Mouse (Mus musculus): Measurements from ENCODE around the gene Pgbd5. TPM values are rescaled to one million over a fixed set of nuclear protein-coding genes. Genes with fewer than 3 reads are reported as not detected.

Pgbd5 gene
- polyA plus RNA-seq, 1 experiment from 2014 or later, result 1.5 TPM

GRCm38 (mm10) chr8:124371410-124372123 lies 67.9 kb downstream of the Pgbd5 start:
- no peak overlapping the region for H3K4me3 ChIP-seq (ENCODE audit: low read length)
- no peaks in the 10 kb centered on the region for H3K27me3 ChIP-seq (ENCODE audit: control insufficient read depth, insufficient read depth, low read length)
- no peaks in the 10 kb centered on the region for H3K36me3 ChIP-seq (ENCODE audit: control insufficient read depth, insufficient read depth)
- no peak overlapping the region for H3K9ac ChIP-seq (ENCODE audit: low read length)
- H3K4me2 ChIP-seq (ENCODE audit: low read depth, low read length), result no peak overlapping the region
- peaks cover 9% of the 10 kb centered on the region for H3K4me1 ChIP-seq (ENCODE audit: control insufficient read depth, insufficient read depth, low read length)
- no peak for ATAC-seq (replicated peaks; ENCODE audit: extremely low read depth, insufficient read depth, low FRiP score)
- WGBS, result 84% methylated on average over 23 of the region's 23 CpGs
- H3K27ac ChIP-seq (ENCODE audit: low read length), result no peak overlapping the region
- H3K9me3 ChIP-seq (replicated peaks; ENCODE audit: control insufficient read depth, low read length), result no peaks in the 10 kb centered on the region

- Histone ChIP-seq H3K4me2 (ENCODE audit: low read depth, low read length) (no peak overlapping the region), H3K4me3 (ENCODE audit: low read length) (no peak overlapping the region), H3K4me1 (ENCODE audit: control insufficient read depth, insufficient read depth, low read length) (peaks cover 8% of the 10 kb centered on the region), H3K27me3 (ENCODE audit: control insufficient read depth, insufficient read depth, low read length) (no peaks in the 10 kb centered on the region), H3K36me3 (ENCODE audit: control insufficient read depth, insufficient read depth) (no peaks in the 10 kb centered on the region), H3K9me3 (replicated peaks; ENCODE audit: control insufficient read depth, low read length) (no peaks in the 10 kb centered on the region), H3K9ac (ENCODE audit: low read length) (no peak overlapping the region), H3K27ac (ENCODE audit: low read length) (no peak overlapping the region)
- 72% methylated on average over 17 of the region's 17 CpGs for WGBS
- ATAC-seq (replicated peaks; ENCODE audit: extremely low read depth, insufficient read depth, low FRiP score), result no peak
Observed at GRCm38 (mm10) chr8:124370422-124371183, 68.9 kb downstream of the Pgbd5 start.

- H3K27me3 ChIP-seq (ENCODE audit: control insufficient read depth, insufficient read depth, low read length), result no peaks in the 10 kb centered on the region
- 14% methylated on average over 8 of the region's 8 CpGs for WGBS
- ATAC-seq (replicated peaks; ENCODE audit: extremely low read depth, insufficient read depth, low FRiP score), result peak; percentile 49; the same call in 1 of the 2 replicates
- H3K27ac ChIP-seq (ENCODE audit: low read length), result no peak overlapping the region
- H3K9ac ChIP-seq (ENCODE audit: low read length), result no peak overlapping the region
- H3K4me3 ChIP-seq (ENCODE audit: low read length), result no peak overlapping the region
- no peaks in the 10 kb centered on the region for H3K36me3 ChIP-seq (ENCODE audit: control insufficient read depth, insufficient read depth)
- peaks cover 2% of the 10 kb centered on the region; the same call in 1 of the 2 replicates for H3K9me3 ChIP-seq (replicated peaks; ENCODE audit: control insufficient read depth, low read length)
- no peak overlapping the region for H3K4me2 ChIP-seq (ENCODE audit: low read depth, low read length)
- no peaks in the 10 kb centered on the region for H3K4me1 ChIP-seq (ENCODE audit: control insufficient read depth, insufficient read depth, low read length)
Observed at GRCm38 (mm10) chr8:124368213-124368612, 71.2 kb downstream of the Pgbd5 start.

GRCm38 (mm10) chr8:124363337-124363736 lies 76.1 kb downstream of the Pgbd5 start:
- H3K9ac ChIP-seq (ENCODE audit: low read length), result no peak overlapping the region

GRCm38 (mm10) chr8:124362589-124362988 lies 76.9 kb downstream of the Pgbd5 start:
- Histone ChIP-seq H3K36me3 (ENCODE audit: control insufficient read depth, insufficient read depth) (no peaks in the 10 kb centered on the region), H3K9ac (ENCODE audit: low read length) (no peak overlapping the region), H3K4me2 (ENCODE audit: low read depth, low read length) (no peak overlapping the region), H3K9me3 (replicated peaks; ENCODE audit: control insufficient read depth, low read length) (peaks cover 8% of the 10 kb centered on the region; the same call in 1 of the 2 replicates), H3K4me3 (ENCODE audit: low read length) (no peak overlapping the region), H3K4me1 (ENCODE audit: control insufficient read depth, insufficient read depth, low read length) (no peaks in the 10 kb centered on the region), H3K27ac (ENCODE audit: low read length) (no peak overlapping the region), H3K27me3 (ENCODE audit: control insufficient read depth, insufficient read depth, low read length) (no peaks in the 10 kb centered on the region)
- ATAC-seq (replicated peaks; ENCODE audit: extremely low read depth, insufficient read depth, low FRiP score), result no peak
- WGBS, result 73% methylated on average over 7 of the region's 7 CpGs

More at GRCm38 (mm10) chr8:124363337-124363736, 76.1 kb downstream of the Pgbd5 start:
- H3K4me2 ChIP-seq (ENCODE audit: low read depth, low read length), result no peak overlapping the region
- H3K27ac ChIP-seq (ENCODE audit: low read length), result no peak overlapping the region
- H3K9me3 ChIP-seq (replicated peaks; ENCODE audit: control insufficient read depth, low read length), result peaks cover 8% of the 10 kb centered on the region; the same call in 1 of the 2 replicates
- no peaks in the 10 kb centered on the region for H3K4me1 ChIP-seq (ENCODE audit: control insufficient read depth, insufficient read depth, low read length)
- no peak overlapping the region for H3K4me3 ChIP-seq (ENCODE audit: low read length)
- no peak for ATAC-seq (replicated peaks; ENCODE audit: extremely low read depth, insufficient read depth, low FRiP score)
- no peaks in the 10 kb centered on the region for H3K27me3 ChIP-seq (ENCODE audit: control insufficient read depth, insufficient read depth, low read length)
- no peaks in the 10 kb centered on the region for H3K36me3 ChIP-seq (ENCODE audit: control insufficient read depth, insufficient read depth)
- WGBS, result 92% methylated on average over 15 of the region's 15 CpGs

GRCm38 (mm10) chr8:124361773-124362427 lies 77.6 kb downstream of the Pgbd5 start:
- peaks cover 8% of the 10 kb centered on the region; the same call in 1 of the 2 replicates for H3K9me3 ChIP-seq (replicated peaks; ENCODE audit: control insufficient read depth, low read length)
- H3K27me3 ChIP-seq (ENCODE audit: control insufficient read depth, insufficient read depth, low read length), result no peaks in the 10 kb centered on the region
- H3K4me3 ChIP-seq (ENCODE audit: low read length), result no peak overlapping the region
- no peak overlapping the region for H3K4me2 ChIP-seq (ENCODE audit: low read depth, low read length)
- 81% methylated on average over 11 of the region's 11 CpGs for WGBS
- no peak for ATAC-seq (replicated peaks; ENCODE audit: extremely low read depth, insufficient read depth, low FRiP score)
- no peak overlapping the region for H3K27ac ChIP-seq (ENCODE audit: low read length)
- no peaks in the 10 kb centered on the region for H3K4me1 ChIP-seq (ENCODE audit: control insufficient read depth, insufficient read depth, low read length)
- no peak overlapping the region for H3K9ac ChIP-seq (ENCODE audit: low read length)
- H3K36me3 ChIP-seq (ENCODE audit: control insufficient read depth, insufficient read depth), result no peaks in the 10 kb centered on the region

GRCm38 (mm10) chr8:124360911-124361310 lies 78.5 kb downstream of the Pgbd5 start:
- H3K4me2 ChIP-seq (ENCODE audit: low read depth, low read length), result no peak overlapping the region
- no peak overlapping the region for H3K9ac ChIP-seq (ENCODE audit: low read length)
- H3K36me3 ChIP-seq (ENCODE audit: control insufficient read depth, insufficient read depth), result no peaks in the 10 kb centered on the region
- H3K27ac ChIP-seq (ENCODE audit: low read length), result no peak overlapping the region
- peaks cover 8% of the 10 kb centered on the region; the same call in 1 of the 2 replicates for H3K9me3 ChIP-seq (replicated peaks; ENCODE audit: control insufficient read depth, low read length)
- H3K4me1 ChIP-seq (ENCODE audit: control insufficient read depth, insufficient read depth, low read length), result no peaks in the 10 kb centered on the region
- no peaks in the 10 kb centered on the region for H3K27me3 ChIP-seq (ENCODE audit: control insufficient read depth, insufficient read depth, low read length)
- H3K4me3 ChIP-seq (ENCODE audit: low read length), result no peak overlapping the region
- no peak for ATAC-seq (replicated peaks; ENCODE audit: extremely low read depth, insufficient read depth, low FRiP score)
- 76% methylated on average over 3 of the region's 3 CpGs for WGBS

GRCm38 (mm10) chr8:124351636-124352035 lies 87.8 kb downstream of the Pgbd5 start:
- no peaks in the 10 kb centered on the region for H3K9me3 ChIP-seq (replicated peaks; ENCODE audit: control insufficient read depth, low read length)
- H3K4me3 ChIP-seq (ENCODE audit: low read length), result no peak overlapping the region
- H3K9ac ChIP-seq (ENCODE audit: low read length), result no peak overlapping the region
- no peaks in the 10 kb centered on the region for H3K36me3 ChIP-seq (ENCODE audit: control insufficient read depth, insufficient read depth)
- WGBS, result 65% methylated on average over 5 of the region's 5 CpGs
- H3K27me3 ChIP-seq (ENCODE audit: control insufficient read depth, insufficient read depth, low read length), result no peaks in the 10 kb centered on the region
- H3K4me1 ChIP-seq (ENCODE audit: control insufficient read depth, insufficient read depth, low read length), result peaks cover 12% of the 10 kb centered on the region
- H3K4me2 ChIP-seq (ENCODE audit: low read depth, low read length), result no peak overlapping the region
- H3K27ac ChIP-seq (ENCODE audit: low read length), result no peak overlapping the region
- ATAC-seq (replicated peaks; ENCODE audit: extremely low read depth, insufficient read depth, low FRiP score), result no peak
